Mouse (Mus musculus) forebrain, embryonic 11.5 days (tissue): ENCODE results near the gene Gnaq. TPM values are rescaled to one million over a fixed set of nuclear protein-coding genes. Genes with fewer than 3 reads are reported as not detected.

ENCODE experiments used
- ATAC-seq: fragments of 200-750 bp; cut with Nextera tagmentation; replicated peaks from 2 replicates; pipeline ENCODE4 v1.8.0; 2017; ENCODE audit warnings: moderate TSS enrichment; ENCODE audit not compliant: low FRiP score
- DNase-seq: peaks from one replicate; pipeline ENCODE4 v3.0.0-alpha.2; 2017; ENCODE audit warnings: low spot score
- H3K27ac ChIP-seq: fragments of 300-500 bp; sonication (generic); 2 replicates; pipeline ENCODE4 v1.5.1; 2014; ENCODE audit warnings: low read depth, low read length
- H3K27me3 ChIP-seq: fragments of 300-500 bp; sonication (generic); 2 replicates; pipeline ENCODE4 v1.6.1; 2014; ENCODE audit warnings: mild to moderate bottlenecking, low read length, mixed read lengths; ENCODE audit not compliant: control insufficient read depth, insufficient read depth
- H3K36me3 ChIP-seq: fragments of 300-500 bp; sonication (generic); 2 replicates; pipeline ENCODE4 v1.6.1; 2014; ENCODE audit warnings: mild to moderate bottlenecking, low read length, moderate library complexity, mixed read lengths; ENCODE audit not compliant: control insufficient read depth, insufficient read depth
- H3K4me1 ChIP-seq: fragments of 300-500 bp; sonication (generic); replicated peaks from 2 replicates; pipeline ENCODE4 v1.6.1; 2014; ENCODE audit warnings: low read length, mixed read lengths; ENCODE audit not compliant: control insufficient read depth, insufficient read depth
- H3K4me2 ChIP-seq: fragments of 300-500 bp; sonication (generic); 2 replicates; pipeline ENCODE4 v1.6.1; 2014; ENCODE audit warnings: low read depth, mild to moderate bottlenecking, low read length, moderate library complexity, mixed read lengths; ENCODE audit not compliant: severe bottlenecking
- H3K4me3 ChIP-seq: fragments of 300-500 bp; sonication (generic); 2 replicates; pipeline ENCODE4 v1.5.1; 2014; ENCODE audit warnings: low read depth, low read length
- H3K9ac ChIP-seq: fragments of 300-500 bp; sonication (generic); 2 replicates; pipeline ENCODE4 v1.6.1; 2014; ENCODE audit warnings: low read length
- H3K9me3 ChIP-seq: fragments of 300-500 bp; sonication (generic); 2 replicates; pipeline ENCODE4 v1.6.1; 2016; ENCODE audit warnings: low read length, mixed read lengths; ENCODE audit not compliant: control insufficient read depth
- WGBS: fragments of 180-500 bp; shearing (Covaris S2); extraction: QIAGEN DNeasy Blood & Tissue Kit; methylation state at CpG from one replicate; pipeline ENCODE4 v1.1.7; 2014; 5-methylcytosine and 5-hydroxymethylcytosine counted together
- polyA plus RNA-seq: library from polyadenylated mRNA; unstranded; fragments of >200 nt; fragmentation: Nextera tagmentation; extraction: Ambion mirVana; gene quantifications from 2 replicates; pipeline ENCODE4 v1.2.1, GENCODE M21; 2014

Gene Gnaq
- polyA plus RNA-seq, 1 experiment from 2014 or later = 19.7 TPM

GRCm38 (mm10) chr19:16286451-16287175 is 154.0 kb downstream of the Gnaq start:
- Histone ChIP-seq H3K9me3 (no peaks in the 10 kb centered on the region), H3K27ac (no peak overlapping the region)
- 78% methylated on average over 10 of the region's 10 CpGs for WGBS

DNA sequence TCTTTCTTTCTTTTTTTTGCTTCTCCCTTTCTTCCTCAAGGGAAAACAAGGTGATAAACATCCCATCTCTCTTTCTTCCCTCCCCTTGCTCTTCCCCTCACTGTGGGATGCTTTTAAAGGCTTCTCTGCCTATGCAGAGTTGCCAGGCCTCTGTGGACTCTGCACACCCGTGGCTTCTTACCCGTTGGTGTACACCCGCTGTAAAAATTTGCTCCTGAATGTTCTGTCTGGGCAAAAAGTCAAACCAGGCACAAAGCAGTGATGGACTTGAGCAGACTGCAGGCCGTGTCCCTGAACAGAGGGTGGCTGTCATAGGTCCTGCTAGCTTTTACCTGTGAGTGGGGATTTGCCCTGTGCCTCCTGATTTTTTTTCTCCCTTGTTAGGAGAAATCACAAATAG is 154.7 kb downstream of the Gnaq start:
- Histone ChIP-seq H3K9ac (no peak overlapping the region), H3K4me1 (no peaks in the 10 kb centered on the region), H3K4me3 (no peak overlapping the region), H3K27ac (no peak overlapping the region), H3K4me2 (no peak overlapping the region), H3K9me3 (no peaks in the 10 kb centered on the region), H3K36me3 (no peaks in the 10 kb centered on the region), H3K27me3 (no peaks in the 10 kb centered on the region)
- WGBS = 90% methylated on average over 4 of the region's 4 CpGs
- no peak for DNase-seq
- no peak for ATAC-seq

More at GRCm38 (mm10) chr19:16286451-16287175, 154.0 kb downstream of the Gnaq start:
- Histone ChIP-seq H3K4me1 (no peaks in the 10 kb centered on the region), H3K9ac (no peak overlapping the region), H3K4me3 (no peak overlapping the region), H3K36me3 (no peaks in the 10 kb centered on the region), H3K27me3 (no peaks in the 10 kb centered on the region), H3K4me2 (no peak overlapping the region)
- ATAC-seq (no peak), DNase-seq (no peak)

DNA sequence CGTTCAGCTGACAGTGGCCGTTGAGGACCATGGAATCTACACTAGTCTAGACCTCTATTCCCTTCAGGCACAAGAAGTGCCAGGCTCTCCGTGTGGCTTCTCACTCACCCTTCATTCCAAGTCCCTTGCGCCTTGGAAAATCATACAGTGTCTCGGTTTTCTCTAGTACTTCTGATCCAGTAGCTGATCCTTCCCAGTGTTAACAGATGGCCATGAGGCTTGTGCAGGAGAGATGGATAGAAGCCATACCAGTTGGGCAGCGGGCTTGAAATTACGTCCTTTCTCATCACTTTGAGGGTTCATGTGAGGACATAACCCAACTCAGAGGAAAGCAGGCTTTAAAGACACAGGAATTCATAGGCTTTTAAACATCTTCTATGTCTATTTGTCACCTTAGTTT is 155.3 kb downstream of the Gnaq start:
- 93% methylated on average over 7 of the region's 7 CpGs for WGBS
- no peak overlapping the region for H3K9ac ChIP-seq
- H3K27ac ChIP-seq = no peak overlapping the region
- H3K4me2 ChIP-seq = no peak overlapping the region
- H3K4me3 ChIP-seq = no peak overlapping the region
- DNase-seq (no peak), ATAC-seq (no peak)
- H3K27me3 ChIP-seq = no peaks in the 10 kb centered on the region
- no peaks in the 10 kb centered on the region for H3K36me3 ChIP-seq
- no peaks in the 10 kb centered on the region for H3K4me1 ChIP-seq
- H3K9me3 ChIP-seq = no peaks in the 10 kb centered on the region

GRCm38 (mm10) chr19:16291088-16291487 is 158.5 kb downstream of the Gnaq start:
- no peak overlapping the region for H3K27ac ChIP-seq
- H3K9me3 ChIP-seq = no peaks in the 10 kb centered on the region

DNA sequence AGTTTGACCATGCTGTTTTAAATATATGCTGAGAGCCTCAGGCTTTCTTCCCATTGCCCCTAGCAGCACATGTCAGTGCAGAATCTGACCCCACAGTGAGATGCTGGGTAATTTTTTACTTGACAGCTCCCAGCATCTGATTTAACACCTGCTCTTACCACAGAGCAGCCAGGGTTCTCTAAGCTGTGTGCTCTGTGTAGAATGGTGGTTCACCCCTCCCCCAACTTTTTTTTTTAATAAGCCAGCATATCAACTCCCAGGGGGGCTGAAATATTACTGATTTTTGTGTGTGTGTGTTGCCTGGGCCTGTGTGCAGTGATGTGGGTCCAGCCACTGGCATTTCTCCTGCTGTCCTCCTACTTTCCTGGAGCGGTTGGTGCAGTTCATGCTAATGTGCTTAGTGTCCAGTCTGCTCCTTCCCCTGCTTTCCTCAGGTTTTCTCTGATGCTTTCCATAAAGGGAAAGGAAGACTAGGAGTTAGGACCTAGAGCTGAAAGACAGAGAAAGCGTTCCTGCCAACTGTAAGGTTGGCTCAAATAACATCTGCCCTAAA is 159.5 kb downstream of the Gnaq start:
- H3K4me3 ChIP-seq = no peak overlapping the region
- H3K4me1 ChIP-seq = no peaks in the 10 kb centered on the region
- no peaks in the 10 kb centered on the region for H3K27me3 ChIP-seq
- no peak overlapping the region for H3K9ac ChIP-seq
- ATAC-seq = no peak
- 72% methylated on average over 2 of the region's 2 CpGs for WGBS
- DNase-seq = no peak
- no peak overlapping the region for H3K4me2 ChIP-seq
- H3K9me3 ChIP-seq = no peaks in the 10 kb centered on the region
- no peak overlapping the region for H3K27ac ChIP-seq
- H3K36me3 ChIP-seq = no peaks in the 10 kb centered on the region

More at GRCm38 (mm10) chr19:16291088-16291487, 158.5 kb downstream of the Gnaq start:
- H3K9ac ChIP-seq = no peak overlapping the region
- ATAC-seq (no peak), DNase-seq (no peak)
- H3K4me3 ChIP-seq = no peak overlapping the region
- no peaks in the 10 kb centered on the region for H3K36me3 ChIP-seq
- 92% methylated on average over 3 of the region's 3 CpGs for WGBS
- no peaks in the 10 kb centered on the region for H3K27me3 ChIP-seq
- H3K4me1 ChIP-seq = no peaks in the 10 kb centered on the region
- no peak overlapping the region for H3K4me2 ChIP-seq

- no peaks in the 10 kb centered on the region for H3K27me3 ChIP-seq
- H3K4me2 ChIP-seq = no peak overlapping the region
- no peaks in the 10 kb centered on the region for H3K36me3 ChIP-seq
- H3K4me1 ChIP-seq = no peaks in the 10 kb centered on the region
- H3K27ac ChIP-seq = no peak overlapping the region
- DNase-seq = no peak
- WGBS = 97% methylated on average over 1 of the region's 1 CpGs
- no peak overlapping the region for H3K4me3 ChIP-seq
- H3K9me3 ChIP-seq = no peaks in the 10 kb centered on the region
- no peak for ATAC-seq
- no peak overlapping the region for H3K9ac ChIP-seq
These were observed 160.3 kb downstream of the Gnaq start for GRCm38 (mm10) chr19:16292978-16293377.

DNA sequence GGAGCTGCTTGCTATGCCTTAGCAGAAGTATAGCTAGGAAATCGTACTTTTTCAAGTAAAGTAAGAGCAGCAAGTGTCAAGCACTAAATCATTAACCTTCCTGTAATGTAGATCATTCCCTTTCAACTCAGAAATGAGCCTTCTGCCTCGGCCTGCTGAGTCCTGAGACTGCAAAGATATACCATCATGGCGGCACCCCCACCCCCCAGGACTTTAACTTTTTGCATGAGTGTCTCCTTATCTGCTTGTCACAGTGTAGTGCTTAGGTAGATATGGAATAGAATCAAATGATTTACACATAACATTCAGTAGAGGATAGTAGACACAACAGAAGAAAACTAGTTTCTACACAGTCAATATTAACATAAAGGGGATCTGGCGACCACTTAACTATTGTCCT is 167.8 kb downstream of the Gnaq start:
- H3K4me3 ChIP-seq = no peak overlapping the region

DNA sequence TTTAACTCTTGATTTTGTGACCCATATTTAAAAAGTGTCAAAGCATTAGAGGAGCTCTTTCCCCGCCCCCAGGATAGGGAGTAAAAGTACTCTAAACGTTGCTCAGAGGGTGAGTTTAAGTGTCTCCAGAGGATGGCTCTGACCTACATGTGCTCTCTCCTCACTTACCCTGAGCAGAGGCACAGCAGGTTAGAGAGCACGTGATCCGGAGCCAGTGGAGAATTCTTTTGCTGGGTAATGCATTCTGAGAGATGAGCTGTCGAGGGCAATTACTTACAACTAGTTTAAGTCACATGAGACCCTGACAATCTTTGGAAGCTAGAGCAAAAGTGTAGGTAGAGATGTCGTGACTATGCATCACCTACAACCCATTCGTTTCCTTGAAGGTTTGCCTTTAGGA is 168.7 kb downstream of the Gnaq start:
- H3K9ac ChIP-seq = no peak overlapping the region
- no peaks in the 10 kb centered on the region for H3K4me1 ChIP-seq
- no peak overlapping the region for H3K4me2 ChIP-seq
- no peak overlapping the region for H3K27ac ChIP-seq
- H3K4me3 ChIP-seq = no peak overlapping the region
- DNase-seq = no peak
- H3K9me3 ChIP-seq = no peaks in the 10 kb centered on the region
- WGBS = 82% methylated on average over 7 of the region's 7 CpGs
- no peak for ATAC-seq
- H3K36me3 ChIP-seq = no peaks in the 10 kb centered on the region
- H3K27me3 ChIP-seq = no peaks in the 10 kb centered on the region

More for the DNA sequence above, 167.8 kb downstream of the Gnaq start:
- 91% methylated on average over 4 of the region's 4 CpGs for WGBS
- no peak overlapping the region for H3K9ac ChIP-seq
- H3K27me3 ChIP-seq = no peaks in the 10 kb centered on the region
- H3K4me1 ChIP-seq = no peaks in the 10 kb centered on the region
- H3K4me2 ChIP-seq = no peak overlapping the region
- no peak for ATAC-seq
- no peak for DNase-seq
- H3K27ac ChIP-seq = no peak overlapping the region
- H3K9me3 ChIP-seq = no peaks in the 10 kb centered on the region
- H3K36me3 ChIP-seq = no peaks in the 10 kb centered on the region

- H3K4me1 ChIP-seq = no peaks in the 10 kb centered on the region
- DNase-seq (no peak), ATAC-seq (no peak)
These were observed 176.4 kb downstream of the Gnaq start for GRCm38 (mm10) chr19:16309031-16309430.

More at GRCm38 (mm10) chr19:16309031-16309430, 176.4 kb downstream of the Gnaq start:
- H3K36me3 ChIP-seq = no peaks in the 10 kb centered on the region
- H3K27me3 ChIP-seq = no peaks in the 10 kb centered on the region
- no peak overlapping the region for H3K4me2 ChIP-seq
- no peaks in the 10 kb centered on the region for H3K9me3 ChIP-seq
- H3K27ac ChIP-seq = no peak overlapping the region
- H3K9ac ChIP-seq = no peak overlapping the region
- no peak overlapping the region for H3K4me3 ChIP-seq
